Mouse (Mus musculus): ENCODE results near the gene Ap3d1. TPM values are rescaled to one million over a fixed set of nuclear protein-coding genes. Genes with fewer than 3 reads are reported as not detected.

Gene Ap3d1
- polyA plus RNA-seq, 1 experiment from 2014 or later = 99.5 TPM

GRCm38 (mm10) chr10:80761821-80762220 is 19.8 kb upstream of the Ap3d1 start:
- Histone ChIP-seq H3K9ac (ENCODE audit: low read depth, low read length) (no peak overlapping the region), H3K9me3 (replicated peaks; ENCODE audit: control insufficient read depth, low read length, poor library complexity, severe bottlenecking) (no peaks in the 10 kb centered on the region), H3K4me1 (ENCODE audit: control insufficient read depth, insufficient read depth, low read length) (peaks cover 14% of the 10 kb centered on the region), H3K27me3 (ENCODE audit: control insufficient read depth, insufficient read depth, low read depth, low read length) (no peaks in the 10 kb centered on the region), H3K4me3 (ENCODE audit: low read depth, low read length) (no peak overlapping the region), H3K27ac (ENCODE audit: low read length) (no peak overlapping the region), H3K4me2 (ENCODE audit: low read length) (no peak overlapping the region), H3K36me3 (ENCODE audit: control insufficient read depth, insufficient read depth, low read length) (peaks cover 8% of the 10 kb centered on the region; the same call in 1 of the 2 replicates)
- WGBS = 51% methylated on average over 3 of the region's 3 CpGs
- ATAC-seq = no peak

DNA sequence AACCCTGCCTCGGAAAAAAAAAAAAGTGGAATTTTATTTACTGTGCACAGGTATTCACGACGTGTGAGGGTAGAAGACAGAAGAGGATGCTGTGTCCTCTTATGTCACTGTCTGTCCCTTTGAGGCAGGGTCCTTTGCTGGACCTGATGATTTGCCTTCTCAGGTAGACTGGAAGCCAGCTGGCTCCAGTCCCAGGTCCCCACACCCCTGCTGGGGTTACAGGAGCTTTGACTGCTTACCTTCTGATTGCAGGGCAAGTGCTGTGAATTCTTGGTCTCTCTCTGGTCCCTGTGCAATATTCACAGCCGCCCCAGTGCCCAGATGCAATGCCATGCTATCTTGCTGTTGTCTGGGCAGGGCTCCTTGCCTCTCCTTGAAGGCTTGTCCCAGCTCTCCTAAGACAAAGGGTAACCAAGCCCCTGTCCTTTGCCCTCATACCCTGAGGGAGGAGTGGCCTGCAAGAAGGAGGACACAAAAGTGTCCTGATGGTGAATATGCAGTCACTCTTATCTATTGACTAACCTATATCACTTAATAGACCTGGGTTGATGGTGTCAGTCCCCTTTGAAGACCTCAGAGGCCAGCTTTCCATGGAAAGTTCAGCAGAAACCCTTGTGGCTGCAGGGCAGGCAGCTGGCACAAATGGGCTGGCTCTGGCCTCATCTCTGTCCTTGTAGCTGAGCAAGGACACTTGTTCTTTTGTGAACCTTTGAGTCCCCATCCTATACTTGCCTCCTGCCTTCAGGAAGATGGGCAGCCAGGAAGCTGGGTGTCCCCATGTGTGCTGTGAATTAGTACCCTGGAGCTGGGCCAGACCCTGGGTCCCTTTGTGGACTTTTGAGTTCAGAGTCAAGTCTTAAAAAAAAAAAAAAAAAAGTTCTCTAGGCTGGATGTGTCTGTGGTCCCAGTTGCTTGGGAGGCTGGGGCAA is 18.8 kb upstream of the Ap3d1 start:
- Histone ChIP-seq H3K27ac (ENCODE audit: low read length) (no peak overlapping the region), H3K9ac (ENCODE audit: low read depth, low read length) (no peak overlapping the region), H3K9me3 (replicated peaks; ENCODE audit: control insufficient read depth, low read length, poor library complexity, severe bottlenecking) (no peaks in the 10 kb centered on the region), H3K4me2 (ENCODE audit: low read length) (no peak overlapping the region), H3K4me3 (ENCODE audit: low read depth, low read length) (no peak overlapping the region), H3K4me1 (ENCODE audit: control insufficient read depth, insufficient read depth, low read length) (peaks cover 23% of the 10 kb centered on the region), H3K27me3 (ENCODE audit: control insufficient read depth, insufficient read depth, low read depth, low read length) (no peaks in the 10 kb centered on the region), H3K36me3 (ENCODE audit: control insufficient read depth, insufficient read depth, low read length) (0 out of 2 replicates have a peak, but pooled peaks cover 4% of the 10 kb centered on the region)
- ATAC-seq = no peak
- 93% methylated on average over 4 of the region's 4 CpGs for WGBS

GRCm38 (mm10) chr10:80758651-80759050 is 16.6 kb upstream of the Ap3d1 start:
- Histone ChIP-seq H3K9ac (ENCODE audit: low read depth, low read length) (no peak overlapping the region; the same call in 1 of the 2 replicates), H3K4me3 (ENCODE audit: low read depth, low read length) (no peak overlapping the region), H3K36me3 (ENCODE audit: control insufficient read depth, insufficient read depth, low read length) (no peaks in the 10 kb centered on the region), H3K9me3 (replicated peaks; ENCODE audit: control insufficient read depth, low read length, poor library complexity, severe bottlenecking) (no peaks in the 10 kb centered on the region), H3K27me3 (ENCODE audit: control insufficient read depth, insufficient read depth, low read depth, low read length) (no peaks in the 10 kb centered on the region), H3K4me2 (ENCODE audit: low read length) (no peak overlapping the region), H3K4me1 (ENCODE audit: control insufficient read depth, insufficient read depth, low read length) (peaks cover 29% of the 10 kb centered on the region), H3K27ac (ENCODE audit: low read length) (no peak overlapping the region)
- WGBS = 80% methylated on average over 7 of the region's 7 CpGs
- no peak for ATAC-seq

DNA sequence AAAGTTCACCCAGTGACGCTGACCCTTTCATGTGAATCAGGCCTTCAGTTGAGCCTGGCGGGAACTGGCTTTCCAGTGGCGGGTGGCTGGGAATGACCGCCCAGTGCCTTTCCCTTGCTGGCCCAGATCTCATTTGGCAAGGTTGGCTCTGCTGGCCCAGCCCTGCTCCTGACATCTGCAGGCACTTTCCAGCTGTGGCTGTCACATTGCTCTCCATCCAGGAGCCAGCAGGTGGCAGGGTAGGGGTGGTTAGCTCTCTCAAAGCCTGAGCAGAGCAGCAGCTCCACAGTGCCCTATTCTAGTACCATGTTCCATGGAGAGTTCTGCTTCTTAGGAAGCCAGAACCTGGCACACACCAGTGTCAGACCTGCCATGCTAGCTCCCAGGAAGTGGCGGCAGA is 15.7 kb upstream of the Ap3d1 start:
- Histone ChIP-seq H3K9me3 (replicated peaks; ENCODE audit: control insufficient read depth, low read length, poor library complexity, severe bottlenecking) (no peaks in the 10 kb centered on the region), H3K27ac (ENCODE audit: low read length) (no peak overlapping the region), H3K27me3 (ENCODE audit: control insufficient read depth, insufficient read depth, low read depth, low read length) (no peaks in the 10 kb centered on the region), H3K36me3 (ENCODE audit: control insufficient read depth, insufficient read depth, low read length) (no peaks in the 10 kb centered on the region), H3K9ac (ENCODE audit: low read depth, low read length) (no peak overlapping the region), H3K4me3 (ENCODE audit: low read depth, low read length) (no peak overlapping the region), H3K4me2 (ENCODE audit: low read length) (no peak overlapping the region; the same call in 1 of the 2 replicates), H3K4me1 (ENCODE audit: control insufficient read depth, insufficient read depth, low read length) (peaks cover 29% of the 10 kb centered on the region)
- WGBS = 41% methylated on average over 5 of the region's 5 CpGs
- no peak for ATAC-seq

GRCm38 (mm10) chr10:80756967-80757366 is 14.9 kb upstream of the Ap3d1 start:
- no peaks in the 10 kb centered on the region for H3K27me3 ChIP-seq (ENCODE audit: control insufficient read depth, insufficient read depth, low read depth, low read length)
- H3K4me2 ChIP-seq (ENCODE audit: low read length) = peak overlapping the region; percentile 98
- H3K36me3 ChIP-seq (ENCODE audit: control insufficient read depth, insufficient read depth, low read length) = no peaks in the 10 kb centered on the region
- H3K4me1 ChIP-seq (ENCODE audit: control insufficient read depth, insufficient read depth, low read length) = peaks cover 32% of the 10 kb centered on the region
- no peak for ATAC-seq
- H3K9ac ChIP-seq (ENCODE audit: low read depth, low read length) = no peak overlapping the region
- 66% methylated on average over 4 of the region's 4 CpGs for WGBS
- H3K27ac ChIP-seq (ENCODE audit: low read length) = no peak overlapping the region
- no peak overlapping the region for H3K4me3 ChIP-seq (ENCODE audit: low read depth, low read length)
- H3K9me3 ChIP-seq (replicated peaks; ENCODE audit: control insufficient read depth, low read length, poor library complexity, severe bottlenecking) = no peaks in the 10 kb centered on the region

GRCm38 (mm10) chr10:80756509-80756908 is 14.4 kb upstream of the Ap3d1 start:
- ATAC-seq = no peak
- Histone ChIP-seq H3K27ac (ENCODE audit: low read length) (no peak overlapping the region), H3K4me2 (ENCODE audit: low read length) (peak overlapping the region; percentile 98), H3K9me3 (replicated peaks; ENCODE audit: control insufficient read depth, low read length, poor library complexity, severe bottlenecking) (no peaks in the 10 kb centered on the region), H3K36me3 (ENCODE audit: control insufficient read depth, insufficient read depth, low read length) (no peaks in the 10 kb centered on the region), H3K27me3 (ENCODE audit: control insufficient read depth, insufficient read depth, low read depth, low read length) (no peaks in the 10 kb centered on the region), H3K4me1 (ENCODE audit: control insufficient read depth, insufficient read depth, low read length) (peaks cover 32% of the 10 kb centered on the region), H3K4me3 (ENCODE audit: low read depth, low read length) (peak overlapping the region; percentile 77), H3K9ac (ENCODE audit: low read depth, low read length) (peak overlapping the region; percentile 81)
- 74% methylated on average over 2 of the region's 2 CpGs for WGBS

GRCm38 (mm10) chr10:80756099-80756498 is 14.0 kb upstream of the Ap3d1 start:
- H3K27ac ChIP-seq (ENCODE audit: low read length) = no peak overlapping the region
- no peak for ATAC-seq
- H3K27me3 ChIP-seq (ENCODE audit: control insufficient read depth, insufficient read depth, low read depth, low read length) = no peaks in the 10 kb centered on the region
- H3K9ac ChIP-seq (ENCODE audit: low read depth, low read length) = peak overlapping the region; percentile 81
- H3K9me3 ChIP-seq (replicated peaks; ENCODE audit: control insufficient read depth, low read length, poor library complexity, severe bottlenecking) = no peaks in the 10 kb centered on the region
- no peaks in the 10 kb centered on the region for H3K36me3 ChIP-seq (ENCODE audit: control insufficient read depth, insufficient read depth, low read length)
- peak overlapping the region; percentile 77 for H3K4me3 ChIP-seq (ENCODE audit: low read depth, low read length)
- H3K4me1 ChIP-seq (ENCODE audit: control insufficient read depth, insufficient read depth, low read length) = peaks cover 32% of the 10 kb centered on the region
- WGBS = 40% methylated on average over 3 of the region's 3 CpGs
- H3K4me2 ChIP-seq (ENCODE audit: low read length) = peak overlapping the region; percentile 98

DNA sequence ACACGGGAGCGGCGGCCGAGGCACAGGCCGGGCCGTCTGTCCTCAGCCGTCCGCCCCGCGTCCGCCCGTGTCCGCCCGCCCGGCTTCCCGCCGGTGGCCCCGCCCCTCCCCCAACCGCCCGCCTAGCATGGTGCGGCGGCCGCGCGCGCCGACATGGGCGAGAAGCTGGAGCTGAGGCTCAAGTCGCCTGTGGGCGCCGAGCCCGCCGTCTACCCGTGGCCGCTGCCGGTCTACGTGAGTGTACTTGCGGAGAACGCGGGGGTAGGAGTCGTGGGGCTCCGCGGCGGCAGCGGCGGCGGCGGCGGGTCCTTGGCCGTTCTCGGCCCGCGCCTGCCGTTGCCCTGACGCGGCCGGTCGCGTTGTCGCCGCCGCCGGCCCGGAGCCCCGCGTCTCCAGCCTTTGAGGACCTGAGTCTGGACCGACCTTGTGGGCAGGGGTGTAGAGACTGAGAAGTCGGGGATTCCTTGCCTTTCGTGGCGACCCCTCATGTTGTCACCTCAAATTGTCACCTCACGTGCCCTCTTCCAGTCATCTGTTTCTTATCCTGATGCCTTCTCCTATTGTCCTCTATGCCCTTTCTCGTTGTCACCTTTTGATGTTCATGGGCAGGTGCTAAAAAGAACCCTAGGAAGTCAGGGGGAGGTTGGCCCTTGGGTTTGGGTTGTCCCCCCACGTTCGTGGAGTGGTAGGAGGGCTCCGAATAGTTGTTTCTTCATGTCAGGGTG is 13.4 kb upstream of the Ap3d1 start:
- Histone ChIP-seq H3K27me3 (ENCODE audit: control insufficient read depth, insufficient read depth, low read depth, low read length) (no peaks in the 10 kb centered on the region), H3K9me3 (replicated peaks; ENCODE audit: control insufficient read depth, low read length, poor library complexity, severe bottlenecking) (no peaks in the 10 kb centered on the region), H3K9ac (ENCODE audit: low read depth, low read length) (peak overlapping the region; percentile 81), H3K36me3 (ENCODE audit: control insufficient read depth, insufficient read depth, low read length) (no peaks in the 10 kb centered on the region), H3K4me3 (ENCODE audit: low read depth, low read length) (peak overlapping the region; percentile 77), H3K4me1 (ENCODE audit: control insufficient read depth, insufficient read depth, low read length) (peaks cover 32% of the 10 kb centered on the region), H3K4me2 (ENCODE audit: low read length) (peak overlapping the region; percentile 98), H3K27ac (ENCODE audit: low read length) (peak overlapping the region; percentile 87)
- WGBS = under 1% methylated on average over 69 of the region's 75 CpGs
- peak; percentile 9 for ATAC-seq

Measured in midbrain, embryonic 16.5 days (tissue).